Mouse (Mus musculus): ENCODE results near the gene Ang. TPM values are rescaled to one million over a fixed set of nuclear protein-coding genes. Genes with fewer than 3 reads are reported as not detected.

Ang gene
- polyA plus RNA-seq, 1 experiment from 2014 or later, result 3.7 TPM

Other genes starting within 250 kb of the Ang start
- gene Tep1, start 220.6 kb upstream of the Ang start, polyA plus RNA-seq (2015; fragmentation: Nextera tagmentation; extraction: Ambion mirVana), result 3.2 and 3.4 TPM in 2 replicates
- 0.88 and 1.2 TPM in 2 replicates for gene Klhl33, start 193.6 kb upstream of the Ang start, polyA plus RNA-seq (2015; fragmentation: Nextera tagmentation; extraction: Ambion mirVana)
- gene Osgep, start 166.3 kb upstream of the Ang start, polyA plus RNA-seq (2015; fragmentation: Nextera tagmentation; extraction: Ambion mirVana), result 122 and 125 TPM in 2 replicates
- 215 and 219 TPM in 2 replicates for gene Apex1, start 166.2 kb upstream of the Ang start, polyA plus RNA-seq (2015; fragmentation: Nextera tagmentation; extraction: Ambion mirVana)
- 90.2 and 103 TPM in 2 replicates for gene Pip4p1, start 160.3 kb upstream of the Ang start, polyA plus RNA-seq (2015; fragmentation: Nextera tagmentation; extraction: Ambion mirVana)
- gene Pnp, start 160.1 kb upstream of the Ang start, polyA plus RNA-seq (2015; fragmentation: Nextera tagmentation; extraction: Ambion mirVana), result 25.8 and 27.4 TPM in 2 replicates
- 2.7 TPM in 1 of 2 replicates, not detected in the other for gene Gm49342, start 146.6 kb upstream of the Ang start, polyA plus RNA-seq (2015; fragmentation: Nextera tagmentation; extraction: Ambion mirVana)
- gene Pnp2, start 135.2 kb upstream of the Ang start, polyA plus RNA-seq (2015; fragmentation: Nextera tagmentation; extraction: Ambion mirVana), result not detected in 2 replicates
- gene Rnase10, start 83.4 kb upstream of the Ang start, polyA plus RNA-seq (2015; fragmentation: Nextera tagmentation; extraction: Ambion mirVana), result not detected in 2 replicates
- gene Rnase9, start 49.3 kb upstream of the Ang start, polyA plus RNA-seq (2015; fragmentation: Nextera tagmentation; extraction: Ambion mirVana), result not detected in 2 replicates
- not detected in 2 replicates for gene Rnase11, start 41.0 kb upstream of the Ang start, polyA plus RNA-seq (2015; fragmentation: Nextera tagmentation; extraction: Ambion mirVana)
- gene Rnase12, start 33.5 kb upstream of the Ang start, polyA plus RNA-seq (2015; fragmentation: Nextera tagmentation; extraction: Ambion mirVana), result not detected in 2 replicates
- not detected in 2 replicates for gene Olfr750, start 16.7 kb upstream of the Ang start, polyA plus RNA-seq (2015; fragmentation: Nextera tagmentation; extraction: Ambion mirVana)
- 16.1 and 17.0 TPM in 2 replicates for gene Rnase4, start 73 bp upstream of the Ang start, polyA plus RNA-seq (2015; fragmentation: Nextera tagmentation; extraction: Ambion mirVana)
- not detected in 2 replicates for gene Eddm3b, start 23.3 kb downstream of the Ang start, polyA plus RNA-seq (2015; fragmentation: Nextera tagmentation; extraction: Ambion mirVana)
- 0.24 and 0.29 TPM in 2 replicates for gene Rnase6, start 32.8 kb downstream of the Ang start, polyA plus RNA-seq (2015; fragmentation: Nextera tagmentation; extraction: Ambion mirVana)
- gene Rnase1, start 55.6 kb downstream of the Ang start, polyA plus RNA-seq (2015; fragmentation: Nextera tagmentation; extraction: Ambion mirVana), result 0.73 TPM in 1 of 2 replicates, not detected in the other
- gene Rnase2b, start 71.1 kb downstream of the Ang start, polyA plus RNA-seq (2015; fragmentation: Nextera tagmentation; extraction: Ambion mirVana), result not detected in 2 replicates
- gene Ang2, start 108.0 kb downstream of the Ang start, polyA plus RNA-seq (2015; fragmentation: Nextera tagmentation; extraction: Ambion mirVana), result not detected in 2 replicates
- not detected in 2 replicates for gene Ear14, start 112.2 kb downstream of the Ang start, polyA plus RNA-seq (2015; fragmentation: Nextera tagmentation; extraction: Ambion mirVana)
- not detected in 2 replicates for gene Rnase2a, start 165.0 kb downstream of the Ang start, polyA plus RNA-seq (2015; fragmentation: Nextera tagmentation; extraction: Ambion mirVana)

All from neural tube, embryonic 13.5 days (tissue).